Mouse (Mus musculus) megakaryocyte, embryonic 14.5 days (primary cell): ENCODE results near the gene Dync1i1.

ENCODE experiments used
- FLI1 ChIP-seq: IDR thresholded peaks from 2 replicates; pipeline ENCODE4 v1.6.1; 2012; ENCODE audit warnings: low read length, inconsistent platforms, mixed read lengths
- GATA1 ChIP-seq: IDR thresholded peaks from 3 replicates; pipeline ENCODE4 v1.6.1; 2012; ENCODE audit warnings: mixed read lengths, low read length, inconsistent platforms, borderline replicate concordance

DNA sequence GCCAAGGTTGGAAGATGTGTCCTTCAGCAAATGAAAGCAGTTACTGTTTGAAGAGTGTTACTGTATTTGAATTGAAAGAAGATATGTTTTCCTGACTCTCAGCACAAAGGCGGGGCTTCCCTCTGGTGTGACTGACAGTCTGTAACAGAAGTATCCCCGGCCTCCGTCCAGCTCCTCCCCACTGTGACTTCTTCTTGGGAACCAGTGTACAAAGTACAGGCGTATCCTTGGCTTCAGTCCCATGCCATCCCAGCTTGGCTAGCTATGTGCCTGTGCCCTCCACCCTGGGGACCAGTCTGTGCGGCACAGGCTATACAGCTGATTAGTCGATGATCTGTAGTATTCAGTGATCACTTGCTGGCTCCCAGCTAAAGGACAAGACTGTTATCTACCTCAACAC, 163.9 kb downstream of the Dync1i1 start:
- TF ChIP-seq FLI1 (no peak), GATA1 (no peak)
